Mouse (Mus musculus) stomach, embryonic 14.5 days (tissue): ENCODE results near the gene Uck1. TPM values are rescaled to one million over a fixed set of nuclear protein-coding genes. Genes with fewer than 3 reads are reported as not detected.

Experiments
- ATAC-seq: fragments of 200-750 bp; cut with Nextera tagmentation; 2 replicates; pipeline ENCODE4 v1.8.0; 2017; ENCODE audit warnings: low read depth, moderate TSS enrichment; ENCODE audit not compliant: insufficient number of reproducible peaks, insufficient read depth, low FRiP score
- H3K27ac ChIP-seq: fragments of 300-500 bp; sonication (generic); 2 replicates; pipeline ENCODE4 v1.5.1; 2014; ENCODE audit warnings: mild to moderate bottlenecking, low read length, moderate library complexity, mixed read lengths
- H3K27me3 ChIP-seq: fragments of 300-500 bp; sonication (generic); 2 replicates; pipeline ENCODE4 v1.6.1; 2014; ENCODE audit warnings: low read length, control low read depth, mixed read lengths; ENCODE audit not compliant: control insufficient read depth, insufficient read depth
- H3K36me3 ChIP-seq: fragments of 300-500 bp; sonication (generic); 2 replicates; pipeline ENCODE4 v1.6.1; 2014; ENCODE audit warnings: mild to moderate bottlenecking, control low read depth, low read length, moderate library complexity, mixed read lengths; ENCODE audit not compliant: control insufficient read depth, insufficient read depth
- H3K4me1 ChIP-seq: fragments of 300-500 bp; sonication (generic); 2 replicates; pipeline ENCODE4 v1.6.1; 2014; ENCODE audit warnings: low read length, control low read depth, mixed read lengths; ENCODE audit not compliant: control insufficient read depth, insufficient read depth
- H3K4me2 ChIP-seq: fragments of 300-500 bp; sonication (generic); replicated peaks from 2 replicates; pipeline ENCODE4 v1.6.1; 2014; ENCODE audit warnings: low read depth, low read length, control low read depth
- H3K4me3 ChIP-seq: fragments of 300-500 bp; sonication (generic); 2 replicates; pipeline ENCODE4 v1.5.1; 2014; ENCODE audit warnings: low read depth, low read length, control low read depth
- H3K9ac ChIP-seq: fragments of 300-500 bp; sonication (generic); replicated peaks from 2 replicates; pipeline ENCODE4 v1.6.1; 2014; ENCODE audit warnings: low read depth, mild to moderate bottlenecking, control low read depth, low read length, moderate library complexity, mixed read lengths
- H3K9me3 ChIP-seq: fragments of 300-500 bp; sonication (generic); 2 replicates; pipeline ENCODE4 v1.6.1; 2016; ENCODE audit warnings: low read depth, low read length, control low read depth; ENCODE audit not compliant: control insufficient read depth
- WGBS: fragments of 180-500 bp; shearing (Covaris S2); extraction: QIAGEN DNeasy Blood & Tissue Kit; methylation state at CpG from one replicate; pipeline ENCODE4 v1.1.7; 2014; 5-methylcytosine and 5-hydroxymethylcytosine counted together
- polyA plus RNA-seq: library from polyadenylated mRNA; unstranded; fragments of >200 nt; fragmentation: Nextera tagmentation; extraction: Ambion mirVana; gene quantifications from 2 replicates; pipeline ENCODE4 v1.2.1, GENCODE M21; 2014

Gene Uck1
- polyA plus RNA-seq, 1 experiment from 2014 or later, result 65.3 TPM

DNA sequence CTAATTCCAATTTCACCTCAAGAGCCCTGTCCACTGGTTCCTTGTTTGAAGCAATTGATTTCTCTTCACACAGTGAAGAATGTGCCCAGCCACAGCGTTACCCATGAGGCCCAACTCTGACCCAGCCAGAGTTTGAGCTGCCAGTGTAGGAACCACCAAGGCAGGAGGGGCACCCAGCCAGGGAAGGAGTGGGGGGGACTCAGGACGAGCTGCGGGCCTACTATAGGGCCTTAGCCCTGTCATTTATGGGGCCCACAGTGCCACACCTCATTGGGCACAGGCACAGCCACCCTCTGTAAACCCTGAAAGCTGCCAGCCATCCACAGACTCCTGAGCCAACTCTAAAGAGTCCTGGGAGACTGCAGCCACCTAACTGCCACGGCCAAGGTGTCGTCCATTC lies 5.4 kb downstream of the Uck1 start:
- no peaks in the 10 kb centered on the region for H3K9me3 ChIP-seq
- WGBS, result 75% methylated on average over 5 of the region's 5 CpGs
- ATAC-seq, result no peak
- no peak overlapping the region for H3K4me3 ChIP-seq
- H3K36me3 ChIP-seq, result peaks cover 42% of the 10 kb centered on the region
- no peak overlapping the region for H3K4me2 ChIP-seq
- H3K27ac ChIP-seq, result no peak overlapping the region
- H3K9ac ChIP-seq, result no peak overlapping the region
- H3K27me3 ChIP-seq, result no peaks in the 10 kb centered on the region
- peaks cover 14% of the 10 kb centered on the region for H3K4me1 ChIP-seq

DNA sequence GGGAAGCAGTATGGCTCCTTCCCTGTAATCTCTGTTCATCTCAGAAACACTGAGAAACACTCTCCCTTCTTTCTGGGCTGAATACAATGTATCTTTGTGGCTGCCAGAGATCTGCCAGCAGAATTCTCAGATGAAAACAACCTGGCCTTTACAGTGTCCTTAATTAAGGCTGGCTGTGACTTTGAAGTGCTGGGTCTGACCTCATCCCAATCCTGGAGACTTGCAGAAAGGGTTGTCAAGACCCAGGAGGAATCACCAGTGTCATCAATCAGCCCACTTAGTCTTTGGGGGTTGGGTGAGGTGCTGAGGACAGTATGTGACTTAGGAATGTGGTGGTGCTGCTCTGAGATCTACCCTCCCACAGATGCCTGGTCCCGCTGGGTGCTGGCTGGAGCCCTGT lies 6.6 kb downstream of the Uck1 start:
- no peak overlapping the region for H3K27ac ChIP-seq
- WGBS, result 74% methylated on average over 1 of the region's 1 CpGs
- ATAC-seq, result no peak
- no peak overlapping the region for H3K9ac ChIP-seq
- H3K4me1 ChIP-seq, result peaks cover 6% of the 10 kb centered on the region; the same call in 1 of the 2 replicates
- H3K36me3 ChIP-seq, result peaks cover 48% of the 10 kb centered on the region
- H3K9me3 ChIP-seq, result no peaks in the 10 kb centered on the region
- no peak overlapping the region for H3K4me3 ChIP-seq
- H3K27me3 ChIP-seq, result no peaks in the 10 kb centered on the region
- no peak overlapping the region for H3K4me2 ChIP-seq

DNA sequence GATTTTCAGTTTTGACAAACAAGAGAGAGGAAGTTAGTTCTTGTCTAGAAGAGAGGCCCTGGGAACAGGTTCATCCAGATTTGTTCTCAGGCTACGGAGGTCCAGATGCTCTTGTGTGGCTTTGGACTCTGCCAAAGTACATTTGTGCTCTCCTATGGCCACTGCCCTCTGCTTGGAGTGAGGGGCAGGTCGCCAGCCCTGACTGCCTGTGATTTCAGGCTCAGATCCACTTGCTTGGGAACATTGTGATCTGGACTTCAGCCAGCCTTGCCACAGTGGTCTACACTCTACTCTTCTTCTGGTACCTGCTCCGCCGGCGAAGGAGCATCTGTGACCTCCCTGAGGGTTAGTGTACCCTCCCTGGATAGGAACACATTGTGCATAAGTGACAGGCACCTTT lies 7.3 kb downstream of the Uck1 start:
- H3K4me3 ChIP-seq, result no peak overlapping the region
- H3K9ac ChIP-seq, result no peak overlapping the region
- 85% methylated on average over 5 of the region's 5 CpGs for WGBS
- H3K4me2 ChIP-seq, result no peak overlapping the region
- H3K4me1 ChIP-seq, result peaks cover 6% of the 10 kb centered on the region; the same call in 1 of the 2 replicates
- no peaks in the 10 kb centered on the region for H3K27me3 ChIP-seq
- ATAC-seq, result no peak
- no peaks in the 10 kb centered on the region for H3K9me3 ChIP-seq
- H3K36me3 ChIP-seq, result peaks cover 50% of the 10 kb centered on the region; the same call in 1 of the 2 replicates
- peak overlapping the region; percentile 55; the same call in 1 of the 2 replicates for H3K27ac ChIP-seq

DNA sequence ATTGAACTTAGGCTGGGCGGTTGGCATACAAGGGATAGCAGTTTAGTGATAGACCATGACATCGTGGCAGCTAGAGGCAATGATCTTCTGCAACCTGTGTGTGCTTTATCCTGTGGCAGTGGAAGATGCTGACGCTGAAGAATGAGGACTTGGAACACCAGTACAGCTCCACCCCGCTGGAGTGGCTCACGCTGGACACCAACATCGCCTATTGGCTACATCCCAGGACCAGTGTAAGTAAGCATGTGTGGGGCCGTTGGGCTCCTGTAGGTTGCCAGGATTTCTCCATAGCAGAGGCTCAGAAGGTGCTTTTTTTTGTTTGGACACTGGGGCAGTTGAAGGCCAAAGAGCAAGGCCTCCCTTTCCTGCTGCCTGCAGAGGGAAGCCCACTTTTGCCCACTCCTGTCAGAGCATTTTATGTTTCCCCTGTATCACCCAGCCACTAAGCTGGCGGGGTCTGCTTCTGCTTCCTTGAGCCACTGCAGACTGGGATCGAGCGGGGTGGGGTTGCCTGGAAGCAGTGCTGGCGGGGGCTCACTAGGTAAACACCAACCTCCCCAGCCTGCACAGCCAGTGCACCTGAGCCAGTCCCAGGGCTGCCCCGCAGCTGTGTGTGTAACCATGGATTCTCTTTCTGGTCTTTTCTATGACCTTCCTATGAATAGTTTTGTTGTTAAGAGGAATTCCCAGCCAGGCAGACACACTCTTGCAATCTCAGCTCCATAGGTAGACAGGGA lies 8.0 kb downstream of the Uck1 start:
- Histone ChIP-seq H3K4me3 (no peak overlapping the region), H3K9ac (no peak overlapping the region), H3K36me3 (peaks cover 50% of the 10 kb centered on the region), H3K4me1 (peaks cover 6% of the 10 kb centered on the region; the same call in 1 of the 2 replicates), H3K27me3 (no peaks in the 10 kb centered on the region), H3K4me2 (no peak overlapping the region), H3K27ac (peak overlapping the region; percentile 55; the same call in 1 of the 2 replicates), H3K9me3 (no peaks in the 10 kb centered on the region)
- ATAC-seq, result peak; percentile 64
- WGBS, result 77% methylated on average over 12 of the region's 12 CpGs

DNA sequence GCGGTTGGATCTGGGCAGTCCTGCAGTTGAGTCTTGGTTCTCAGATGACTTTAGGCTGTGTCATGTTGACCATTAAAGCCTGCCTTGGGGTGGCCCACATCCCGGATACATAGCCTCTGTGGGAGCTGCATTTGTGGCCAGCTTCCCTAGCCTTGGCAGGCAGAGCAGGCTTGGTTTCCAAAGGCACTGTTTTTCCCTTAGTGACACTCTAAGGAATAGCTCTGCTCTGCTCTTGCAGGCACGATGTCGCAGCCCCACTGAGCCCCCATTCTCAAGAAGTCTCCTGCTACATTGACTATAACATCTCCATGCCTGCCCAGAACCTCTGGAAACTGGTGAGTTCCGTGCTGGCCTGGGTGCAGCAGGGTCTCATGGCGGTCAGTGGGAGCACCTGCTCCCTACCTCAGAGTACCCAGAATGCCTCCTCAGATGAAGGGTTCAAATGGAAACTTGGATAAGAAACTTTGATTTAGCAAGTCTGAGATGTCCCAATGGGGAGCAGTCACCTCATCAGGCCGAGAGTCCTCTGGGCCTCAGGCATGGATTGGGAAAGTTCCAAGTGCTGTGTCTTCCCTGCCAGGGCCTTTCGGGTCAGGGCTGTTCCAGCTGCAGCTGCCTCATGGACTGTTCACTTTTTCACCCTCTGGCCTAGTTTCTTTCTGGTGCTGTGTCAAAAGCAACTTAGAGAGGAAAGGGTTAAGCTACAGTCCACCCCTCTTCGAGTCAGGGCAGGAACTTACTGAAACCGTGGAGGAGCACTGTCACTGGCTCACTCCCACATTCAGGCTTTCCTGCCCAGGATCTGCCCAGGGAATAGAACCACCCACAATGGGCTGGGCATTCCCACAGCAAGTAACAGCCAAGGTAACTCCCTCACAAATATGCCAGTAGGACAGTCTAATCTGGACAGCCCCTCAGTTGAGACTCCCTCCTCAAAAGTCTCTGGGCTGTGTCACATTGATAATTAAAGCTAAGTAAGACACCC lies 11.3 kb downstream of the Uck1 start:
- ATAC-seq, result no peak
- 74% methylated on average over 10 of the region's 10 CpGs for WGBS

DNA sequence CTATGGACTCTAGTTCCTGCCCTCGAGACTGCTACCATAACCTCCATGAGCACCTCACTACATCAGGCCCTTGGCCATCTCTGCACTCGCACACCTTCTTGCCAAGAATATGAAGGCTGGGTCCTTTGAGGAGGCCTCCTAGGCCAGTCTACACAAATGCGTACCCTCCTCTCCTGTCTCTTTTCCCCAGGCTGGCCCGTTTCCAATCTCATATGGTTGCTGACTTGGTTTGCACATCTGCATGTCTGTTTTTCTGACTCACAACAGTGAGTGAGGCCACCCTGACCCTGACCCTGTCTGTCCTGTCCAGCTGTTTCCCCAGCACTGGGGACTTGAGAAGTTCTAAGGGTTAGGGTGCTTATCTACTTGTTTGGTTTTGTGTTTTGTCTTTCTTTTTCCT lies 13.2 kb downstream of the Uck1 start:
- Histone ChIP-seq H3K4me3 (no peak overlapping the region), H3K9me3 (no peaks in the 10 kb centered on the region), H3K27me3 (no peaks in the 10 kb centered on the region), H3K27ac (no peak overlapping the region), H3K9ac (no peak overlapping the region), H3K4me1 (0 out of 2 replicates have a peak, but pooled peaks cover 3% of the 10 kb centered on the region), H3K36me3 (peaks cover 51% of the 10 kb centered on the region), H3K4me2 (no peak overlapping the region)
- no peak for ATAC-seq
- WGBS, result 83% methylated on average over 4 of the region's 4 CpGs

More for the DNA sequence above, 11.3 kb downstream of the Uck1 start:
- Histone ChIP-seq H3K27me3 (no peaks in the 10 kb centered on the region), H3K4me3 (no peak overlapping the region), H3K4me2 (no peak overlapping the region), H3K9ac (no peak overlapping the region), H3K9me3 (no peaks in the 10 kb centered on the region), H3K36me3 (peaks cover 55% of the 10 kb centered on the region), H3K4me1 (peaks cover 6% of the 10 kb centered on the region; the same call in 1 of the 2 replicates), H3K27ac (no peak overlapping the region)

DNA sequence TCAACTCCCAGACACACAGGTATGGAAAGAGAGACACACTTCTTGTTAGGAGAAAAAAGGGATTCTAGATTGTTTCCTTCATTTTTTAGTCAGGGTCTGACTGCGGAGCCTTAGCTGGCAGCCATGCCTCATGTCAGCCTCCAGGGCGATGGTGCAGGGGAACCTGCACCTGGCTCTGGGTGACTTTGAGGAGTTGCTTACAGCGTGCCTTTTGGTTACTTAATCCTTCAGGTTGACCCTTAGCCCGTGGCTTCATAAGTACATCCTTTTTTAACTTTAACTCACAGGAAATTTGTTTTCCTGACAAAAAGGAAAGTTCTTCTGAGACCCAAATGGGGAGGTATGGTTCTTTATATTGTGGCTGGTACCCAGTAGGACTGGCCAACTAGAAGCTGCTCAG lies 17.0 kb downstream of the Uck1 start:
- no peak overlapping the region for H3K4me3 ChIP-seq
- H3K27me3 ChIP-seq, result no peaks in the 10 kb centered on the region
- H3K4me1 ChIP-seq, result no peaks in the 10 kb centered on the region
- no peaks in the 10 kb centered on the region for H3K9me3 ChIP-seq
- peaks cover 33% of the 10 kb centered on the region for H3K36me3 ChIP-seq
- WGBS, result 78% methylated on average over 4 of the region's 4 CpGs
- H3K4me2 ChIP-seq, result no peak overlapping the region
- H3K9ac ChIP-seq, result no peak overlapping the region
- ATAC-seq, result no peak
- no peak overlapping the region for H3K27ac ChIP-seq

DNA sequence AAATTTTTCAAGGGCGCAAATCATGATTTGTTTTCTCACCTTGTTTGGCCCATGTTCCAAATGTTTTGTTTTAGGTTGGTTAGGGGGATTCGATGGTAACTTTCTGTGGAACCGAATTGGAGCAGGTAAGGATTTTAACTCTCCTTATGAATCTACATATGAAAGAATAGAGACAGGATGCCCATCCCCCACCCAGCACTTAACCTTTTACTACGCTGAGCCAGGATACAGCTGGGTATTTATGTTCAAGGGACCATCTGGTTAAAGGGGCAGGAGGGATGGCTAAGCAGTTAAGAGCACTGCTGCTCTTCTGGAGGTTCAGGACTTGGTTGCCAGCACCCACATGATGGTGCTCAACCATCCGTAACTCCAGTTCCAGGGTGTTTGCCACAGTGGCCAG lies 19.4 kb downstream of the Uck1 start:
- WGBS, result 79% methylated on average over 5 of the region's 5 CpGs
- H3K27me3 ChIP-seq, result no peaks in the 10 kb centered on the region
- no peak overlapping the region for H3K4me2 ChIP-seq

More for the DNA sequence above, 19.4 kb downstream of the Uck1 start:
- Histone ChIP-seq H3K9ac (no peak overlapping the region), H3K4me1 (no peaks in the 10 kb centered on the region; the same call in 1 of the 2 replicates), H3K27ac (no peak overlapping the region), H3K36me3 (peaks cover 18% of the 10 kb centered on the region), H3K4me3 (no peak overlapping the region), H3K9me3 (no peaks in the 10 kb centered on the region)
- no peak for ATAC-seq
